Mouse (Mus musculus): ENCODE data around the gene Gm1043. TPM values are rescaled to one million over a fixed set of nuclear protein-coding genes. Genes with fewer than 3 reads are reported as not detected.

Gene Gm1043
- total RNA-seq, 4 experiments from 2014 or later, result 22.4 to 42.6 (median 30.3) TPM

DNA sequence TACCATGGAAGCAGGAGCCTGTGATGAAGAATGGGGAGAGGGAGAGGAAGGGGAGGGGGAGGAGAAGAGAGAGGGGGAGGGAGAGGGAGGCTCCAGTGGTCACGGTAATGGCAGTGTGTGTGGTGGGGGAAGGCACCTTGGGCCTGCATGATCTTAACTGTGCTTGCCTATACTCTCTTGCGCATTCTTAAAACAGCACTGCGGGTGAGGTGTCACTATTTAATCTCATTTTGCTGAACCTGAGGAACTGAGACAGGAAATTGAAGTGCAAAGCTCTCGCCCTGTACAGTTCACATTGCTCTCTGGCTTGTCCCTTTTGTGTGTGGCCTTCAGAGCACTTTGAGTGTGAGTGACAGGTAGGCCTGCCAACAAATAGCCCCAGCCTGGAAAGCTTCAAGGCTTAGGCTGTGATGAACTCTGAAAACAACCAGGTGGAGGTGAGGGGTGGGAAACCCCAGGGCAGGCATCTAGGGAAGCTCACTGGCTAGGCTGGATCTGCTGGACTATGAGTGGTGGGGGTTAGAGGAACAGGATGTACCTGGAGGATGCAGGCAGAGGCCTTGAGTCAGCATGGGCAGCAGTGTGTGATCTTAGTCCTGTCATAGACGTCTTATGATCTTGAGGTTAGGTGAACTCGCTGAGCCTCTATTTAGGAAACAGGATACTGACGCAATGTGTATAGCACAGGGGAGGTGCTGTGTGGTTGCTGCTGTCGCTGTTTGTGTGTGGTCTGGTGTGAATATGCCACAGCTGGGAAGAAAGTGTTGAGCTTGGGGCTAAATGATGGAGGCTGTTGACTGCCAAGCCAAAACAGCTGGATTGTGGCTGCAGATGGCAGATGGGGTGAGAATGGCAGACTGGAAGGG, 18.2 kb upstream of the Gm1043 start:
- no peak for DNase-seq (ENCODE audit: low spot score in 2 of 2)

DNA sequence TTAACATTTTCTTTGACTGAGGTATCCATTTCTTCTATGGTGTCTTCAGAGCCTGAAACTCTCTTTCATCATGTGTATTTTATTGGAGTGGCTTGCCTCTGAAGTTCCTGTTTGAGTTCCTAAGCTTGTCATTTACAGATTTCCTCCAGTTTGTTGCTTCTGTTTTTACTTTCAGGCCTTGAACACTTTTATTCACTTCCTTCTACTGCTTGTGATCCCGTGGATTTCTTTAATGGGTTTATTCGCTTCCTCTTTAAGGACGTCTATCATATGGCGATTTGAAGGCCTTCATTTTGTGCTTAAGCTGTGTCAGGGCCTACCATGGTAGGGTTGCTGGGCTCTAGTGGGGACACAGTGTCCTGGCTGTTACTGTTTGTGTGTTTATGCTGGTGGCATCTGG, 11.5 kb upstream of the Gm1043 start:
- DNase-seq (ENCODE audit: low spot score in 2 of 2), result no peak

DNA sequence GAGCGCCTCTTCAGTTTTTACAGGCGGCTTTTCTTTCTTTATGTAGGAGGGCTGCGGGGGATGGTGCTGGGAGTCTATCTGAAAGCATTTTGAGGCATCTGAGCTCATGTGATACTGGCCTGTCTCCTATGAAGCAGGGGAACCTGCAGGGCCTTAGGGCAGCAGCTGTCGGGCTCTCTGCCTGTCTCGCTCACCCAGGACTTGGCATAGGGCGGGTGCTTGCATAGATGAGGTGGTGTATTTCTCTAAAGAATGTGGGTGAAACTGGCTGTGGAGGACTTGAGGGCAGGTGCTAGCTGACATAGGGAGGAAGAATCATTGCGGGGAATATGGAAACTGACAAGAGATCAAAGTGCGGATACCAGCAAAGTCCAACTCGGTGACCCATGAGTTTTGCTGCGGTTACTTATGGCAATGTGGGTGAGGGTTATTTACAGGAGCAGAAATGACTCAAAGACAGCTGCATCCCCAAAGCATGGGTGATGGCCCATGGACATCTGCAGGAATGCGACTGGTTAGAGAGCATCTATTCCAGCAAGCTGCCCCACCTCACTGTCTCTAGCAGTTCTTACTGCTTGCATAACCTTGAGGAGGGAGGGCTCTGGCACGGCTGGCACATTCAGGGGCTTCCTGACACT, 8.4 kb upstream of the Gm1043 start:
- peak in 1 of 2 experiments; percentile 48 for DNase-seq (ENCODE audit: low spot score in 2 of 2)

DNA sequence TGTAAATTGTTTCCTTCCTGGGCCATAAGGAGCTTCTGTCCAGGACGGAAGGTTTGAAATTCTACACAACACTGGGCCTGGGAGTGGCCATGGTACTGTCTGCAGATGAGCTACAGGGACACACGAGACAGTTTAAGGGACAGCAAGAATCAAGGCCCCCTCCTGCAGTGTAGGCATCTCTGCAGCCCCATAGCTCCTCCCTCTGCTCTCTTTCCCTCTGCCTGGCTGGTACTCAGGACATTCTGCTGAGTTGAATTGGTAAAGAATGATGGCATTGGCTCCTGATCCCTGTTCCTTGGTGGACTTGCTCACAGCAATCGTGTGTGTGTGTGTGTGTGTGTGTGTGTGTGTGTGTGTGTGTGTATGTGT, 7.9 kb upstream of the Gm1043 start:
- no peak for DNase-seq (ENCODE audit: low spot score in 2 of 2)

DNA sequence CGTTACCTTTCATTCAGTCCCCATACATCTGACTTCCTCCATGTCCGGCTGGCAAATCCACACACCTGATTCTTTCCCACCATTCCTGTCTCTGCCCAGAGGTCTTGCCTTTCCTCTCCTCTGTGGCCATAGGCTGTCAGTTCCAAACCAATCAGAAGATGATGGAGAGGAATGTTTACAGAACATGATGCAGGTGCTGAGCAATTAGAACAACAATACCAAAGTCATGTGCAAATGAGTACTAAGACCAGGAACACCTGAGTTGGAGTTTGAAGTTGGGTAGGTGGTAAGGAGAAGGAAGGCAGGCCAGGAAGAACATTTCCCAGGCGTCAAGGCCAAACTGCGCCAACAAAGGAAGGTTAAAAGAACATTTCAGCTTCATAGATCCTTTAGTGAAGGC, 5.7 kb upstream of the Gm1043 start:
- no peak for DNase-seq (ENCODE audit: low spot score in 2 of 2)

DNA sequence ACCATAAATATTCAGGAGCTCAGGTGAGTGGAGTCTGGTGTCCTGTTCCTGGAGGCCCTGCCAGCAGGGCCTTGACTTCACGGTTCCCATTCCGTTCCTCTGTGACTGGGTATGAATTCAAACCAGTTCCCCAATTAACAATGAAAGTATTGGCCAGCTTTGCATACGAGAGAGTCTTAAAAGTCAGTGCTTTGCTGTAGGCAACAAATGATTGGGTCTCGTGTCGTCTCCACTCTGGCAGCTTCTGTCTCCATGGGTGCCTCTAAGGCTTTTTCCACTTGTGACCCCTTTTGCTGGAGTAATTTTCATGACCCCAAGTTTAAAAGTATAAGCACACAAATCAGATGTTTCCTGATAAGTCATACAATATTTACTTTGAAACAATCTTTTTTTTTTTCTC, 4.6 kb upstream of the Gm1043 start:
- DNase-seq (ENCODE audit: low spot score in 2 of 2), result no peak

DNA sequence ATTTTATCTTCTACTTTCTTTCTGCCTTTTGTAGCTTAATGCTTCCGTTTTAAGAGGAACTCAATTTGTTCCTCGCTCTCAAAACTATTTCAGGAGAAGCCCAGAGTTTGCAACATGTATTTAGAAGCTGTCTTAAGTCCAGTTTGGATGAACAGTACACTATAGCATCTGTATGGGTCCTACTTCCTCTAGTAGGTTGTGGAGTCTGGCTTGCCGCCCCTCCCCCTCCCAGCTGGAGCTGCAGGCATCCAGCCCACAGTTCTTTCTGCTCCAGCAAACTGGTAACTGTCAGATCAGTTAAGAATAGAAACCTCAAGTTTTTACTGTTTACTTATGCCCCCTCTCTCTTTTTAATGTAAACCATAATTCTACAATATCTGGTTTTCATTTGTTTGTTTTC, 2.8 kb upstream of the Gm1043 start:
- DNase-seq (ENCODE audit: low spot score in 2 of 2), result peak; percentile 59 to 75

DNA sequence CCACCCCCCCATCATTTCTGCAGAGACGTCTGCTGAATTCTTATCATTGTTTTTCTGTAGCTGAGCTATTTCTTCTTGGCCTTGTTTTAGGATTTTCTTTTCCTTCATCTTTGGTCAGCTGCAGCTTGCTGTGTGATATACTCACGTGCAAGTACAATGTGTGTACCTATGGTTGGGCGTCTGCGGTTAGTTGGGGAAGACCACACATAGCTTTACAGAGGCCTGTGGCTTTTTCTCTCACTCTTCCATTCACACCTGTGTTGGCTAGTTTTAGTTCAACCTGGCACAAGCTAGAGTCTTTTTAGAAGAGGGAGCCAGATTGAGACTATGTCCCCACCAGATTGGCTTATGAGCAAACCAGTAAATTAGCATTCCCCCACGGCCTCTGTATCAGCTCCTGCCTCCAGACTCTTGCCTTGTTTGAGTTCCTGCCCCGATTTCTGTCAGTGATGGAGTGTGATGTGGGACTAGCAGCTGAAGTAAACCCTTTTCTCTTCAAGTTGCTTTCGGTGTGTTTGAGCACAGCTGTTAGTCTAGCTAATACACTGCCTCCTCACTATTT, 1.9 kb upstream of the Gm1043 start:
- no peak for DNase-seq (ENCODE audit: low spot score in 2 of 2)

DNA sequence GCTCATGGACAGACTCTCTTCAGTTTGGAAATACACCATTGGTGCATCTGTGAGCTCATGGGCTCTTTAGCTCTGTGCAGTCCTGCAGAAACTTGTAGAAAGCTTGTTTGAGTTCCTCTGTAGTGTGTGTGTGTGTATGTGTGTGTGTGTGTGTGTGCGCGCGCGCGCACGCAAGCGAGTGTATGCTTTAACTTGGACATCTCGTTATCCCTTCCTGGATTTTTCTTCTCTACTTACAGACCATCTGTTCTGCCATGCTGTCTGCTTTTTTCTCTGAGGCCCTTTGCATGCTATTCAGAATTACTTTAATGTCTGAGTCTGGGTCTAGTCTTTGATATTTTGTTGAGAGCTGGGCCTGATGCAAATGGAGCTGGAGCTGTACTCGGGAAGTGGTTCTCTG, 1.3 kb upstream of the Gm1043 start:
- no peak for DNase-seq (ENCODE audit: low spot score in 2 of 2)

DNA sequence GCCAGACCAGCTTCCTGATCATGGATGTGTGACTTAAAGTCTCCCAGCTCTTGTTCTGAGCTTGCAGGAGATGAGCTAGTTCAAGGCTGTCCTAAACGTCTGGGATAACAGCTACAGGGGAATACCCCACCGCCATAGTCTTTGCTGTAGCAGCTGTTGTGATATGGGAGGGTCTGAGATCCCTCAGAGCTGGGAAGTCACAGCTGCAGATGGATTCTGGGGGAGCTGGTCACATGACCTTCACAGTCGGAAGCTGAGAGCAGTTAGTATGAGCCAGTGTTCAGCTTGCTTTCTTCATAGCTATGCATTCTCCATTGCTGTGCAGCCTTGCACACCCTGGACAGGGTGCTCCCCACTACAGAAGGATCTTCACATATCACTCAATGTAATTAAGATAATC, 748 bp downstream of the Gm1043 start:
- DNase-seq (ENCODE audit: low spot score in 2 of 2), result no peak

DNA sequence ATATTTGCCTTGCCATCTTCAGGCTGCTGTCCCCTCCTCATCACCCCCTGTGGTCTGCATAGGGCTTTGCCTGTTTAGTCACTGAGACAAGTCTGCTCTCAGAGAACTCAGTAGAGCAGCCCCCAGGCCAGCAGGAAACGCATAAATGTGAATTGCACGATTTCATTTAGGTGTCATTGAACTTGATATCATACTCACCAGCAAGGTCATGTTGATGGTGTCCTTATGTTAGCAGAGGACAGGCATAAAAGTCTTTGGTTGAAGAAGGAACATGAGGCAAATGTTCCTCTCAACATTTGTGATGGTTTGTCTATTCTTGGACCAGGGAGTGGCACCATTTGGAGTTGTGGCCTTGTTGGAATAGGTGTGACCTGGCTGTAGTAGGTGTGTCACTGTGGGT, 2.6 kb downstream of the Gm1043 start:
- no peak for DNase-seq (ENCODE audit: low spot score in 2 of 2)

DNA sequence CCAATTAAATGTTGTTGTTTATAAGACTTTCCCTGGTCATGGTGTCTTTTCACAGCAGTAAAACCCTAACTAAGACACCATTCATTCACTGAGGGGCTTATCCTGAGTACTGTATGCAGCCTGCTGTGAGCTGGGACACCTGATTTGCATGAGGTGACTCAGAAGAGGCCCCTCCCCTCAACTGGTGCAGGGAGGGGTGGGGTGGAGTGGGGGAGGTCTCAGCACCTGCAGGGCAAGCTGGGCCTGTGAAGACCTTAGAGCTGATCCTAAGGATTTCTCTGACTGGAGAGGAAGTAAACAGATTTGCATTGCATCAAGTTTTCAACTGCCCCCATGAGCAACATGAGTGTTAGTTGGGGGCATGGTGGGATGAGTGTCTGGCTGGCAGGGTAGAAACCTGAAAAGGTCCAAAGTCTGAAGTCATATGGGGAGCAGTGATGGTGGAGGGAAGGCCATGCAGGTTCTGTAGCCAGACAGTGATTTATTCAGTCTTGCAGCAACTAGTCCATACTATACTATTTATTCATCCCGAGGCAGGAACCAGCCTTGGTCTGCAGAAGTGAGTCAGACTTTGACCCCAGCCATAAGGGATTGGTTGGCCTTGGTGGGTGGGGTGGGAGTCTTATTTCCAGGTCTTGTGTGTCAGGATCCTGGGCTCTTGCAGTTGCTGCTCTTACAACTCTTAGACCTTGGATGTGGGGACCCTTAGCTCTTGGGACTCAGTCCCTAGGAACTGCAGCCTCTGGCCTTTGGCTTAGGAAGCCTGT, 3.4 kb downstream of the Gm1043 start:
- DNase-seq (ENCODE audit: low spot score in 2 of 2), result no peak

DNA sequence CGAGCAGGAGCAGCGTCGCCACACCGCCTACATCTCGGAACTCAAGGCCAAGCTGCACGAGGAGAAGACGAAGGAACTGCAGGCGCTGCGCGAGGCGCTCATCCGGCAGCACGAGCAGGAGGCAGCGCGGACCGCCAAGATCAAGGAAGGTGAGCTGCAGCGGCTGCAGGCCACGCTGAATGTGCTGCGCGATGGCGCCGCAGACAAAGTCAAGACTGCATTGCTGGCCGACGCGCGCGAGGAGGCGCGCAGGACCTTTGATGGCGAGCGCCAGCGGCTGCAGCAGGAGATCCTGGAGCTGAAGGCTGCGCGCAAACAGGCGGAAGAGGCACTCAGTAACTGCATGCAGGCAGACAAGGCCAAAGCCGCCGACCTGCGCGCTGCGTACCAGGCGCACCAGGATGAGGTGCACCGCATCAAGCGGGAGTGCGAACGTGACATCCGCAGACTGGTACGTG, 6.0 kb downstream of the Gm1043 start:
- no peak for DNase-seq (ENCODE audit: low spot score in 2 of 2)

DNA sequence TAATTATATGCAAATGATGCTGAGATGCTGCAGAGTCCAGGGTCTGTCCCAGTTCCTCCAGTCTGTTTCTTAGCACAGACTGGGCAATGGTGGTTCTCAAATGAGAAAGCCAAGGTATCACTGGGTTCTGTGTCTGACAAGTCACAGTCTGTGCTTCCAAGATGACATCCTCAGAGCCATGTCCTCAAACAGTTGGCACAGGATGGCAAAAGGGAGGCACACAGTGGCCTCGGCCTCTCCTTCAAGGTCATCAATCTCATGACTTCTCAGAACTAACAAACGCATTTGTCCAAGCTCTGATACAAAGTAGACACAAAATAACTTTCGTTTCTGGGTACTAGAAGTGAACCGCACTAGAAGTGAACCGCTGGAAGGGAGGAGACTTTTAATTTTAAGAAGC, 9.8 kb downstream of the Gm1043 start:
- DNase-seq (ENCODE audit: low spot score in 2 of 2), result no peak

DNA sequence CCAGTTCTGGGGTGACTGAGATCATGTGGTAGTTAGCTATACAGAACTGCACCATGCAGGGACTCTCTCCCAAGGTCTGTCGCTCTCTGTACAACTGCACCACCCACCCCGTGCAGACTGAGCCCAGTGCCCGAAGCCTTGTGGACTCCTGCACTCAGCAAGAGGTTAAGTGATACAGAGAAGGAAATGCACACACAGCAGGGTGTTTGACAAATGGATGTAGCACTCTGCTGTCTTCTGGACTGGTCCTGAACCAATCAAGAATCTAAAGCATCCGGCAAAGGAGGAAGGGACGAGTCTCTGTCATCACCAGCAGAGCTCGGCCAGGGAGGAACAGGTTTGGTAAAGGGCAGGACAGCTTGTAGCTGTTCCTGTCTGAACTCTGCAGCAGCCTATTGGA, 12.4 kb downstream of the Gm1043 start:
- DNase-seq (ENCODE audit: low spot score in 2 of 2), result no peak

DNA sequence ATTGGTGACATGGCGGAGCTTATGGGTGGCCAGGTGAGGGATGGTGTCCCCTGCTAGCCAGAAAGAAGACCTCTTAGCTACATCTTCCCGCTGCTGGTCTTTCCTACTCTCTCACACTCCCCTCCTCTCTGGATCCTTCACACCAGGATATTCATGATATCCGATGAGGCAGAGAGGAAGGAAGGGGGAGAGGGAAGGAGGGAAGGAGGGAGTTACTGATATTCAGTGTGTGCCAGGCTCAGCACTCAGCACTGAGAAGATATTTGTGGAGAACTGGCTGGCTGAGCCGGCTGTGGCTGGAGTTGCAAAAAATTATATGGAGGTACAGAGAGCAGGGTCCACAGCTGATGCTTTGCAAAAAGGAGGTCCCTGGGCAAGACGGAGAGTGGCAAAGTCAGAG, 15.6 kb downstream of the Gm1043 start:
- DNase-seq (ENCODE audit: low spot score in 2 of 2), result no peak

DNA sequence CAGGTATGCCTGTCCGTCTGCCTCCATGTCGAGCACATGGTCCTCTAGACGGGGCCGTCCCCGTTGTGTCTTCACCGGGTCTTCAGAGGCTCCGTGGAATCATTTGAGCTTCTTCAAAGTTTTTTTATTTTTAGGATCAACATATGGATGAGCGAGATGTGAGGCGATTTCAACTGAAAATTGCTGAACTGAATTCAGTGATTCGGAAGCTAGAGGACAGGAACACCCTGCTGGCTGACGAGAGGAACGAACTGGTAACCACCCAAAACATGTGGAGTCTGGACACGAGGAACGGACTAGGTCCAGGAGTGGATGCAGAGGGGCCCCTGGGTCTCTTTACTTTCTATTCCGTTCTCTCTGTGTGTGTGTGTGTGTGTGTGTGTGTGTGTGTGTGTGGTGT, 16.5 kb downstream of the Gm1043 start:
- DNase-seq (ENCODE audit: low spot score in 2 of 2), result no peak

DNA sequence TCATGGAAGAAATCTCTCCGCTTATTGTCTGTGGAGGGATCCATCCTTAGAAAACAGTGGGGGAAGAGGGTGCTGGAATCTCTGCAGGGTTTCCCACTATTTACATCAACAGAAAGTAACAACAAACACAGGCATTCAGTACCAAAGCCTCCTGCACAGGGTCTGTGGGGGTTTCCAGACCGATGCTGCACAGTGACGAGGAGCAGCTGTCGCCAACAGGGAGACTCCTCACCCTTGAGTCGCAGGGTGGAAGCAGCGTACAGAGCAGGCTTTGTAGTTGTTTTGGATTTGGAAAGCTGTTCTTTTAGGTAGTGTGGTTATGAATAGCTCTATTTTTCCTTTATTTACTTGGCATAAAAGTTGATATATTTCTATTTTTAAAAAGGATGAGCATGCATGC, 16.9 kb downstream of the Gm1043 start:
- DNase-seq (ENCODE audit: low spot score in 2 of 2), result no peak

DNA sequence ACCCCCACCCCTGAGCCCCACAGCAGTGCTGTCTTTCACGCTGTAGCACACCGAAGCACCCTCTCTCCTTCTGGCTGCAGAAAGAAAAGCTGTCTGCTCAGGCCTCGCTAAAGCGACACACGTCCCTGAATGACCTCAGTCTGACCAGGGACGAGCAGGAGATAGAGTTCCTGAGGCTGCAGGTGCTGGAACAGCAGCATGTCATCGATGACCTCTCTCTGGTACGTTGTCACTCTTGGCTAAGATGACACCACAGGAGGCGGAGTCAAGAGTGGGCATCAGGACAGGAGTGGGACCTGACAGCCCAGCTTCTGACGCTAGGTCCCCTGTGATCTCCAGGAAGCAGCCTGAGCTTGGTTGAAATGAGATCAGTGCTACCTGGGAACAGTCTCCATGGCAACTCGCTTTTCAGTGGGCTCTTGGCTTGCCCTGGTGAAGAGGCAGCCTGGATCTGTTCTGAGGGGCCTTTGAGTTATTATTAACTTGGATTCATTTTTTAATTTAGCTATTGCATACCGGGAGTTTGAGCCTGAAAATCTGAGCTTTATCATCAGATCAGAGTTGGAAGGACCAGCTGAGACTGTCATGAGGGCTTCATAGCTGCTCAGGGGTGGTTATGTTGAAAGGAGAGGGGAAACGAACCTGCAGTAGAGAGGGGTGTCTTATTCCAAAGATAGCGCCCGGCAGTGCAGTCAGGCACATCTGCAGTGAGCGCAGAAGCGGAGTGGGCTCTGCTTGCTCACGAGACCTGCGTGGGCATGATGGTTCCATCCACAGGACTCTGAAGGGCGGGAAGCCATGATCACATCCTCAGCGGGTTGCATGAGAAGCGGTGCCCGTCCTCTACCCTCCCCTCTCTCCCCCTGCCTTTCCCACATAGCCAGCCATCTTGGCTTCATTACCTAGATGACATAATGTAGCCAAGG, 20.6 kb downstream of the Gm1043 start:
- peak in 1 of 2 experiments; percentile 55 for DNase-seq (ENCODE audit: low spot score in 2 of 2)

DNA sequence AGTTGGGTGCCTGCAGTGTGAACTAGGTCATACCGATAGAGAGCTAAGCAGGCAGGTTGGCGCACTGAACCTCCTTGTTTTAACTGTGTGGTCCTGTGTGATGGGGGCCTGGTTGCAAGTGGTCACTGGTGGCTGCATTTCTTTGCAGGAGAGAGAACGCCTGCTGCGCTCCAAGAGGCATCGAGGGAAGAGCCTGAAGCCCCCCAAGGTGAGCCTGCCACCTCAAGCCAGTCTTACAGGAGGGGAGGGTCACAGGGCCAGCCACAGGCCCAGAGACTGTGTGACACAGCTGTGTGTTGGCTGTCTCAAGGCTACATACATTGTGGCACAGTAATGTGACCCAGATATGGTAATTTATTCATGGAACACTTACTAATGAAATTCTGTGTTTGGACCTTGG, 21.9 kb downstream of the Gm1043 start:
- no peak for DNase-seq (ENCODE audit: low spot score in 2 of 2)

DNA sequence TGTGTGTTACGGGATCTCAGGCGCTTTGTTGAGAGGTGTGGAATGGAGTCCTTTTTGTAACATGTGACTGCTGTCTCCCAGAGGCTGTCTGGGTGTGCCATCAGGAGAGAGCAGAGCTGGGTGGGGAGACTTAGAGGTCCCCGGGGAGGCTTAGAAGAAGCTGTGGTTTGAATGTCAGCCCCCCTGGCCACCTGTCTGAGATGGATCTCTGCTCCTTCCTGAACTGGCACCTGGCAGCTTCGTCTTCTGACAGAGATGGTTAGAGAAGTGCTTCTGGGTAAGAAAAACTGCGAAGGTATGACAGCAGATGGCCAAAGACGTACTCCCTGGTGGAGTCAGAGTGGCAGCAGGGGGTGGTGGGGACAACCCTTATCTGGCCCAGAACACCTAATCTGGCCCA, 22.4 kb downstream of the Gm1043 start:
- no peak for DNase-seq (ENCODE audit: low spot score in 2 of 2)
